Mouse (Mus musculus) G1E (cell line): ENCODE measurements at regions not wholly inside any gene's neighbourhood (a gene's known extent, or its start where the extent isn't known, plus 50 kb on each side); places are given as distances from the start of the nearest gene placed in this dataset.

Source experiments
- CTCF ChIP-seq: IDR thresholded peaks from 2 replicates; pipeline ENCODE4 v1.5.1; 2012; ENCODE audit warnings: low read depth, low read length, inconsistent platforms, mixed read lengths
- GATA1 ChIP-seq: IDR thresholded peaks from 2 replicates; pipeline ENCODE4 v1.6.1; 2012; ENCODE audit warnings: borderline replicate concordance, low read length, inconsistent platforms, mixed read lengths
- GATA2 ChIP-seq: IDR thresholded peaks from 2 replicates; pipeline ENCODE4 v1.6.1; 2012; ENCODE audit warnings: low read depth, low read length, inconsistent platforms, borderline replicate concordance
- POLR2AphosphoS5 ChIP-seq: IDR thresholded peaks from 2 replicates; pipeline ENCODE4 v1.6.1; 2012; ENCODE audit warnings: low read depth, low read length, inconsistent platforms; ENCODE audit not compliant: insufficient replicate concordance
- TAL1 ChIP-seq: conservative IDR thresholded peaks from 2 replicates; pipeline ENCODE4 v1.6.1; 2012; ENCODE audit warnings: low read depth, low read length, inconsistent platforms, mixed read lengths

GRCm38 (mm10) chr5:133600630-133601029, 498.9 kb upstream of the Castor2 start:
- TF ChIP-seq CTCF (no peak), TAL1 (no peak), GATA1 (no peak), POLR2AphosphoS5 (no peak), GATA2 (no peak)
